Mouse (Mus musculus) MEL (cell line): ENCODE results near the gene Rad18.

Experiments
- HCFC1 ChIP-seq: IDR thresholded peaks from 2 replicates; pipeline ENCODE4 v1.6.1; 2012; ENCODE audit warnings: low read depth, mild to moderate bottlenecking, inconsistent platforms, low read length, improper control_type of control experiment, moderate library complexity
- UBTF ChIP-seq: IDR thresholded peaks from 2 replicates; pipeline ENCODE4 v1.6.1; 2012; ENCODE audit warnings: low read depth, mild to moderate bottlenecking, inconsistent platforms, low read length, improper control_type of control experiment, moderate library complexity, borderline replicate concordance; ENCODE audit not compliant: insufficient read depth

DNA sequence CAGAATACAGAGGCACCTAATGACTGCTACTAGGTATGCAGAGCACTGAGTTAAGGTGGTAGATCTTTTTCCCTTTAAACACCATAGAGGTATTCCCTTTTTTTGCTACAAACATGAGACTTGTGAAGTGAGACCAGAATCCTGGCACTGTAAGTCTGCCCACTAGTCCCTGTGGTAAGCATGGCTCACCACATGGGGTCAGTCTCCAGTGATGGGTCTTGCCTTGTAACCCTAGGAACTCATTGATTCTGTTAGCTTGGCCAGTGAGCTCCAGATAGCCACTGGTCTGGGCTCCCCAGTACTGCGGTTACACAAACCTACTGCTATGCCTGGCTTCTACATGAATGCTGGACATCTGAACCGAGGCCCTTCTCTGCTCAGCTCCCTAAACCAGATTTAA is 45.8 kb upstream of the Rad18 start:
- TF ChIP-seq HCFC1 (no peak), UBTF (no peak)
